Mouse (Mus musculus): Measurements from ENCODE around the gene Slc1a7. TPM values are rescaled to one million over a fixed set of nuclear protein-coding genes. Genes with fewer than 3 reads are reported as not detected.

The Slc1a7 gene
- polyA plus RNA-seq, 1 experiment from 2014 or later, result not detected

DNA sequence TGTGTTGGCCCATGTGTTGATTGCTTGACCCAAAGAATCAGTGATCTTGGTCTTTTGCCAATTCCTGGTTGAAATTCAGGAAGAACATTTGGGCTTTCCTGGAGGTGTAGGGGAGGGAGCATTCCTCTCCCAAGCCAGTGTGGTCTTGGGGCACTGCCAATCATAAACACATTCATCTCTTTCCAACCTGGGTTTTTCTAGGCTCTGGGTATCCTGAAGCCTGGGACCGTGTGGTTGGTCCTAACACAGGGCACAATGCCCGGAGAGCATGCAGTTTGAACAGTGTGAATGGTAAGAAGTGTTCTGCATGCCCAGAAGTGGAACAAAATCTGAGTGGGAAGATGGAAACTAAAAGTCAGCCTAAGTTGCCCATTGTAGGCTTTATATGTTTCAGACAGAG, 30.0 kb upstream of the Slc1a7 start:
- Histone ChIP-seq H3K9ac (no peak overlapping the region), H3K4me3 (no peak overlapping the region), H3K4me2 (no peak overlapping the region), H3K36me3 (no peaks in the 10 kb centered on the region), H3K27me3 (no peaks in the 10 kb centered on the region), H3K9me3 (no peaks in the 10 kb centered on the region), H3K27ac (replicated peaks) (no peak overlapping the region), H3K4me1 (replicated peaks) (no peaks in the 10 kb centered on the region)
- ATAC-seq (ENCODE audit: low read depth), result no peak
- 86% methylated on average over 2 of the region's 2 CpGs for WGBS

DNA sequence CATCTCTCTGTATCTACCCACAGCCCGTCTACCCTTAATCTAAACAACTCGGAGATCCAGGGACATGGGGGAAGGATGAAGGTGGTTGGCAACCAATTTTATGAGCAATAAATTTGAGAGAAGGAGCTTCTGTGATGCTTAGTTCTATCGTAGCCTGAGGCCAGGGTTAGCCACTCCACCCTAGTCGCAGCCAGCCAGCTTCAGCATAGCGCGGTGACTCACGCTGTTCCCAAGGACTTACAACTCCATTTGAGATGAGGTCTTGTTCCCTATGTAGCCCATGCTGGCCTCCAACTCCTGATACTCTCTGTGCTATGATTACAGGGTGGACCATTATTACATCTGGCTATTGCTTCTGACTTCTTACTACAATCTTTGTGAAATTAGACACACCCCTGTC, 25.4 kb upstream of the Slc1a7 start:
- no peaks in the 10 kb centered on the region for H3K4me1 ChIP-seq (replicated peaks)
- no peaks in the 10 kb centered on the region for H3K9me3 ChIP-seq
- no peak overlapping the region for H3K27ac ChIP-seq (replicated peaks)
- WGBS, result 90% methylated on average over 7 of the region's 7 CpGs
- no peak overlapping the region for H3K4me3 ChIP-seq
- H3K9ac ChIP-seq, result no peak overlapping the region
- H3K27me3 ChIP-seq, result no peaks in the 10 kb centered on the region
- no peaks in the 10 kb centered on the region for H3K36me3 ChIP-seq
- H3K4me2 ChIP-seq, result no peak overlapping the region
- ATAC-seq (ENCODE audit: low read depth), result no peak

DNA sequence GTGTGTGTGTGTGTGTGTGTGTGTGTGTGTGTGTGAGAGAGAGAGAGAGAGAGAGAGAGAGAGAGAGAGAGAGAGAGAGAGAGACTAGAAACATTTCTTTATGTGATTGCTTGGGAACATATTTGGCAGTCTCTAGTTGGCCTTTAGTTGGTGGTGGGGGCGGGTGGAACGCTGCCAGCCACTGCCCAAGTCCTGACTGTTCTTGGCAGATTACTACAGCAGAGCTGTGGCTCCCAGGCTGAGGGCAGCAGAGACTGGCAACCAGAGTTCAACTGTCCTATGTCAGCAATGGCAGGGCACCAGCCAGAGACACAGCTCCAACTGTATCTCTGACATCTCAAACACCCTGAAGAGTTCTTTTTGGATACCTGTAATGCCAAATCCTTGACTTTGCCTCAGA, 24.0 kb upstream of the Slc1a7 start:
- Histone ChIP-seq H3K4me2 (no peak overlapping the region), H3K9me3 (no peaks in the 10 kb centered on the region), H3K9ac (no peak overlapping the region), H3K4me3 (no peak overlapping the region), H3K27me3 (no peaks in the 10 kb centered on the region), H3K4me1 (replicated peaks) (no peaks in the 10 kb centered on the region), H3K36me3 (no peaks in the 10 kb centered on the region), H3K27ac (replicated peaks) (no peak overlapping the region)
- no peak for ATAC-seq (ENCODE audit: low read depth)
- 92% methylated on average over 2 of the region's 2 CpGs for WGBS

DNA sequence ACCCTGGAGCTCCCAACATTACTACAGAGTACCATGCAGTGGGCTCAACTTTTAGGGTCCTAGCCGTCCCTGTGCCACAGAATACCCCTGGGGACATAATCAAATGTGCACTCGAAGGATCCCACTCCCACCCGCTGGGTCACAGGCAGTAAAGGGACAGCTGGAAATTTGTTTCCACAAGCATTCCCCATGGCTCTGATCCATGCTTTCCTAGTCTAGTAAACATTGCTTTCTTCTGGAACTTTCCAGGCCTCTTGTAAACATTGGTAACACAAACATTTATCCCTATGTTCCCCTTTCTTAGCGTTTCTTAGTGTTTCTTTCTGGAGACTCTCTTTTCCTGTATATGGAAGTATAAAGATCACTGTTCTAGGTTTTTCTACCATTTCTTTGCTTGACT, 18.2 kb upstream of the Slc1a7 start:
- Histone ChIP-seq H3K9ac (no peak overlapping the region), H3K27me3 (no peaks in the 10 kb centered on the region), H3K36me3 (no peaks in the 10 kb centered on the region), H3K27ac (replicated peaks) (no peak overlapping the region), H3K4me2 (no peak overlapping the region), H3K9me3 (no peaks in the 10 kb centered on the region), H3K4me1 (replicated peaks) (peaks cover 4% of the 10 kb centered on the region; the same call in 1 of the 2 replicates), H3K4me3 (no peak overlapping the region)
- no peak for ATAC-seq (ENCODE audit: low read depth)
- WGBS, result 81% methylated on average over 4 of the region's 4 CpGs

DNA sequence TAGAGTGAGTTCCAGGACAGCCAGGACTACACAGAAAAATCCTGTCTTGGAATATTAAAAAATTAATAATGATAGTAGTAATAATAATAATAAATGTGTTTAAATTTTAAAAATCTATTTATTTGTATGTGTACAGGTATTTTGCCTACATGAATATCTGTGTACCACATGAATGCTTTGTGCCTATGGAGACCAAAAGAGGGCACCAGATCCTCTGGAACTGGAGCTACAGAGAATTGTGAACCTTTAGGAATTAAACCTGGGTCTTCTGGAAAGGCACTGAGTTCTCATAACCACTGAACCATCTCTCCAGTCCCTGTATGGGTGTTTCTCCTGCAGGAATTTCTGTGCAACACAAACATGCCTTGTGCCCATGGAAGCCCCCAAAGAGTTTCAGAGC, 15.3 kb upstream of the Slc1a7 start:
- H3K4me2 ChIP-seq, result no peak overlapping the region
- no peak overlapping the region for H3K9ac ChIP-seq
- no peaks in the 10 kb centered on the region for H3K9me3 ChIP-seq
- no peak overlapping the region for H3K27ac ChIP-seq (replicated peaks)
- H3K4me3 ChIP-seq, result no peak overlapping the region
- no peaks in the 10 kb centered on the region for H3K36me3 ChIP-seq
- H3K27me3 ChIP-seq, result no peaks in the 10 kb centered on the region
- ATAC-seq (ENCODE audit: low read depth), result no peak
- H3K4me1 ChIP-seq (replicated peaks), result peaks cover 4% of the 10 kb centered on the region; the same call in 1 of the 2 replicates

DNA sequence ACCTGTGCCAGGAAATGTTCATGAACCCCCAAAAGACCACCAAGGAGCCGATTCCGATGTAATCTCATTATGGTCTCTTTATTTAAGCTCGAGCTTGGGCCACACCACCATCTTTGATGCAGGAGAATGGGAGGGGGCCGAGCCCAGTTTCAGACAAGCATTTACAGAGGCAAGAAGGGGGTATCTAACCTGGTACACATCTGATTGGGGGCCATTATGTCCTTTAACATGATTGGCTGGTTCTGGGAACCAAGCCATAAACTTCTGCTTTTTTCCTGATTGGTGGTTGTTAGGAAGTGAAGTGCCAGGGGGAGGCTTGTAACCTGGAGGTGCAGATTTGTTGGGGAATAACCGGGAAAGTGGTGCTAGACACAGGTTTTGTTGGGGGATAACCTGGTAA, 12.4 kb upstream of the Slc1a7 start:
- WGBS, result 61% methylated on average over 5 of the region's 5 CpGs
- Histone ChIP-seq H3K36me3 (no peaks in the 10 kb centered on the region), H3K9me3 (no peaks in the 10 kb centered on the region), H3K4me2 (no peak overlapping the region), H3K4me3 (no peak overlapping the region), H3K27me3 (no peaks in the 10 kb centered on the region), H3K27ac (replicated peaks) (no peak overlapping the region), H3K4me1 (replicated peaks) (peaks cover 4% of the 10 kb centered on the region; the same call in 1 of the 2 replicates), H3K9ac (no peak overlapping the region)
- no peak for ATAC-seq (ENCODE audit: low read depth)

DNA sequence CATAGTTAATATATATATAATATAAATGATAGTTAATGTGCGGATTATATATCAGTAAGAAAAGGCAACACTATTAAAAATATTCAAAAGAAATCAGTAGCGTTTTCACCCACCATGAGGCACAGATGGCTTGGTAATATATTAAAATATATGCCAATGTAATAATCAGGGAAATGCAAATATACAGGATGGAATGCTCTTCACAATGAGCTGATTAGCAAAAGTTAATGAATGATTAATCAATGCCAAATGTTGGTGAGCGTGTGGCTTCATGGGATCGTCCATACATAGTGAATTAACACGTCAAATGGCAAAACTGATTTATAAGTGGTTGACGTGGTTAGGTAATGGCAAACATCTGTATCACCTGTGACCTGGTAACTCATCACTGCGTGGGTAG, 9.6 kb upstream of the Slc1a7 start:
- Histone ChIP-seq H3K9ac (no peak overlapping the region), H3K9me3 (no peaks in the 10 kb centered on the region), H3K27ac (replicated peaks) (no peak overlapping the region), H3K27me3 (no peaks in the 10 kb centered on the region), H3K4me1 (replicated peaks) (peaks cover 10% of the 10 kb centered on the region), H3K4me2 (no peak overlapping the region), H3K36me3 (no peaks in the 10 kb centered on the region), H3K4me3 (no peak overlapping the region)
- ATAC-seq (ENCODE audit: low read depth), result no peak
- WGBS, result 68% methylated on average over 7 of the region's 7 CpGs

DNA sequence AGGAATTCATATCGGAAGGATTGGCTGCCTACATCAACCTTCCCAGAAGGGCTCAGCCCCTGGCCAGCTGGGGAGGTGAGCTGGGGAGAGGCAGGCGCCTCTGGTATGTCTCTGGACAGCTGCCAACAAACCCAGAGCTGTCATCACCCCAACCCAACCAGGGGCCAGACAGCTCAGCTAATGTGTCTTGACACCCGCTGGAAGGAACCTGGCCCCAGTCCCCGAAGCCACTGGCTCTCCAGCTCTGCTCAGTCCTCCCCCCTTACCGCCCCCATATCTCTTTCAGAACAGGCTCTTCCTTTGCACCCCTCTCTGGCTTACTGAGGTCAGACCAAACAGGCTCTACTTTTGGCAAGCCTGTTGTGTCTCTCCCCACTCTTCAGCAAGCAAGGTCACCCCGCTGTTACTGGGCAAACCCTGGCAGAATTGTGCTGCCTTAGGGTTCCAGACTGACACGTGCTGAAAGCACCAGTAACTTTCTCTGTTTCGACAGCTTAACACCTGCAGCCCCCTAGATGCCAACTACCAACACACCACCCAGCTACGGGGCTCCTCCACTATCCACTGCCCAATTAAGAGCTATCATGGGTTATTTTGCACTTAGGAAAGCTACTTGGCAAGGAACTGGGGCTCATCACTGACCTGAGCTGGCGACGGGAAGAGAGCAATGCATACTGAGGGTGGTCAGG, 5.9 kb upstream of the Slc1a7 start:
- no peaks in the 10 kb centered on the region for H3K9me3 ChIP-seq
- no peaks in the 10 kb centered on the region for H3K36me3 ChIP-seq
- no peak overlapping the region for H3K4me2 ChIP-seq
- H3K27ac ChIP-seq (replicated peaks), result no peak overlapping the region
- no peak overlapping the region for H3K4me3 ChIP-seq
- no peak for ATAC-seq (ENCODE audit: low read depth)
- WGBS, result 75% methylated on average over 11 of the region's 11 CpGs
- peaks cover 6% of the 10 kb centered on the region for H3K4me1 ChIP-seq (replicated peaks)
- no peak overlapping the region for H3K9ac ChIP-seq
- H3K27me3 ChIP-seq, result no peaks in the 10 kb centered on the region

DNA sequence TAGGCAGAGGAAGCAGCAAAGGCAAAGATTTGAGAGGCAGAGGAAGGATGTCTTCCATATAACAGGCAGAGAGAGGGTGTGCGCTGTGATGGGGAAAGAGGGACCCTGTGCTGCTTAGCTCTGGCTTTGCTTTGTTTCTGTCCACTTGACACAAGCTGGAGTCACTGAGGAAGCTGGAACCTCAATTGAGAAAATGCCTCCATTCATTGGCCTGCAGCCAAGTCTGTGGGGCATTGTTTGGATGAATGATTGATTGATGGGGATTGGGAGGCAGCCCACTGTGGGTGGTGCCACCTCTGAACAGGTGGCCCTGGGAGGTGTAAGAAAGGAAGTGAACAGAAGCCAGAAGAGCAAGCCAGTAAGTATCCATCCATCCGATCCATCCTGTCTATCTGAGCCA, 5.3 kb upstream of the Slc1a7 start:
- no peak overlapping the region for H3K27ac ChIP-seq (replicated peaks)
- 91% methylated on average over 2 of the region's 2 CpGs for WGBS
- H3K27me3 ChIP-seq, result no peaks in the 10 kb centered on the region
- no peak overlapping the region for H3K9ac ChIP-seq
- H3K9me3 ChIP-seq, result no peaks in the 10 kb centered on the region
- no peak overlapping the region for H3K4me2 ChIP-seq
- ATAC-seq (ENCODE audit: low read depth), result no peak
- H3K4me3 ChIP-seq, result no peak overlapping the region
- no peaks in the 10 kb centered on the region for H3K36me3 ChIP-seq
- peaks cover 6% of the 10 kb centered on the region for H3K4me1 ChIP-seq (replicated peaks)

DNA sequence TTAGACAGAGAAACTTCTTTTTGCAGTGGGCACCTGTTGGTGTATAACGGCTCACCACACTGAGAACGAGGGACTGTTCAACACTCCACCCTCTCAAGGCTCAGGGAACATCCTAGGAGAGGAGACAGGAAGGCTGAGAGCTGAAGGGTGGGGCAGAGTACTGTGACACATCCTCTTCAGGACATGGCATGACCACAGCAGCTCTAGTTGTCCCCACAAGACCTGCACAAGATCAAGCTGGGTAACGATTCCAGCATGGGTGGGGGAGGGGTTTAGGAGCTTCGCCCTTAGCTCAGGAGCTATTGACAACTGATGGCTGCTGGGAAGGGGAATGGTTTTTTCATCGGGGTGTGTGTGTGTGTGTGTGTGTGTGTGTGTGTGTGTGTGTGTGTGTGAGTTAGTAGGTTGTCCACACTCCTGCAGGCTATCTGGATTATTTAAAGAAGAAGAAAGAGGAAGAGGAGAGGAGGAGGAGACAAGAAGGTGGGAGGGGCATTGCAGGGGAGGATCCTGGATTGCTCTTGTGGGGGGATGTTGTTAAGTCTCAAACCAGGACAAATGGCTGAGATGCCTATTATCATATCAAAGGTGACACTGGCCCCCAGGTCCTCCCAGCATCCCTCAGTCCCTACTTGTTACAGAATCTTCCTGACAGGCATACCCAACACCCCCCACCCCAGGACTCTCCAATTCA, 1.6 kb upstream of the Slc1a7 start:
- whole genome bisulfite sequencing, result 59% methylated on average over 5 of the region's 5 CpGs
- H3K9me3 ChIP-seq, result no peaks in the 10 kb centered on the region
- H3K36me3 ChIP-seq, result no peaks in the 10 kb centered on the region
- peaks cover 6% of the 10 kb centered on the region for H3K4me1 ChIP-seq (replicated peaks)
- no peaks in the 10 kb centered on the region for H3K27me3 ChIP-seq
- H3K9ac ChIP-seq, result no peak overlapping the region
- H3K27ac ChIP-seq (replicated peaks), result no peak overlapping the region
- no peak for ATAC-seq (ENCODE audit: low read depth)
- no peak overlapping the region for H3K4me2 ChIP-seq
- no peak overlapping the region for H3K4me3 ChIP-seq

DNA sequence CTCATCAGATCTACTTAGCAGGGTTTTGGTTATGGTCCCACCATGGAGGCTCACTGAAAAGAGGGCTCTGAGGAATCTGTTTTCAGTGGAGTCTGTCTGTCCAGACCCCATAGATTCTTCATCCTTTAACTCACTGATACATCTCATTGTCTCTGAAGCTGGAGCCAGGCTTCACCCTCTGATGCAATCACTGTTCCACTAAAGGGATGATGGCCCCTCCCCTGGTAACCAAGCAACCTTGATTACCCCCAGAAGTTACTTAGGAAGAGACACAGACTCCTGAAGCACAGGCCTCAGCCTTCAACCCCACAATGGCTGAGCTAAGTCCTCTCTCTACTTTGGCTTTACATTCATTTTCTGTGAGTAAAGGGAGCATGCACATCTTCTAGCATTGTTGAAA, 1.6 kb downstream of the Slc1a7 start:
- no peak for ATAC-seq (ENCODE audit: low read depth)
- H3K27me3 ChIP-seq, result no peaks in the 10 kb centered on the region
- no peak overlapping the region for H3K27ac ChIP-seq (replicated peaks)
- no peak overlapping the region for H3K9ac ChIP-seq
- no peak overlapping the region for H3K4me2 ChIP-seq
- H3K36me3 ChIP-seq, result no peaks in the 10 kb centered on the region
- no peaks in the 10 kb centered on the region for H3K9me3 ChIP-seq
- no peaks in the 10 kb centered on the region for H3K4me1 ChIP-seq (replicated peaks)
- H3K4me3 ChIP-seq, result no peak overlapping the region

DNA sequence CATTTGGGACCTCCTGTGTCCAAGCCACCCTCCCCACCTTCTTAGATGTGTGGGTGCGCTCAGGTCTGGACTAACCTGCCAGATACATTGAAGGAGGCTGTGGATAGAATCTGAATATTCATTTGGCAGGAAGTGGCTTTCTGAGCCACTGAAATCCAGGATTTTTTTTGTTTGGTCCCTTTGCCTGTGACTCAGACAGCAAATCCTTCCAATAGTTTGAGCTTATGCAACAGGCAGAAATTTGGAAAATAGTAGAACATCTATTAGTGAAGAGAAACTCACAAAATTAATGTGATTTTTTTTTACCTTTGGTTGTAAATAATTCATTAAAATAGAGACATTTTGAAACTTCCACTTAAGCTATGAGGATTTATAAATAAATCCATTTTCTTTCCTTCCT, 3.0 kb downstream of the Slc1a7 start:
- Histone ChIP-seq H3K27ac (replicated peaks) (no peak overlapping the region), H3K36me3 (no peaks in the 10 kb centered on the region), H3K27me3 (no peaks in the 10 kb centered on the region), H3K4me2 (no peak overlapping the region), H3K9me3 (no peaks in the 10 kb centered on the region), H3K9ac (no peak overlapping the region), H3K4me3 (no peak overlapping the region), H3K4me1 (replicated peaks) (no peaks in the 10 kb centered on the region)
- 92% methylated on average over 1 of the region's 1 CpGs for WGBS
- no peak for ATAC-seq (ENCODE audit: low read depth)

DNA sequence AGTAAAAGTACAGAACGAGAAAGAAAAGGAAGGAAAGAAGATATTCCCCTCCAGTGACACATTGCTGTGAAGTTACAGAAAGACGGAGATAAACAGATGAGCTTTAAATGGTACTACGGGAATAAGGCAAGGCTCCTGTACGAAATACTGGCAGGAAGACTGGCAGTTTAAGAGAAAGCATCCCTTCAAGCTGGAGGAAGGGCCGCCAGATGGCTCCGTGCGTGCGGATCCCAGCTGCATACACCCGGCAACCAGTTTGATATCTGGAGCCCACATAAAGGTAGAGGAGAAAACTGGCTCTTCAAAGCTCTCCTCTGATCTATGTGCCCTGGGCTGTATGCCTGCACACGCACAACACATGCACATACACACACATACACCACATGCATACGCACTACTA, 6.4 kb downstream of the Slc1a7 start:
- H3K36me3 ChIP-seq, result no peaks in the 10 kb centered on the region
- no peaks in the 10 kb centered on the region for H3K27me3 ChIP-seq
- no peak overlapping the region for H3K27ac ChIP-seq (replicated peaks)
- H3K4me1 ChIP-seq (replicated peaks), result 0 out of 2 replicates have a peak, but pooled peaks cover 5% of the 10 kb centered on the region
- no peak overlapping the region for H3K9ac ChIP-seq
- H3K4me2 ChIP-seq, result no peak overlapping the region
- whole genome bisulfite sequencing, result 76% methylated on average over 11 of the region's 11 CpGs
- H3K4me3 ChIP-seq, result no peak overlapping the region
- no peak for ATAC-seq (ENCODE audit: low read depth)
- no peaks in the 10 kb centered on the region for H3K9me3 ChIP-seq
